Mouse (Mus musculus) c-Kit-positive CD71-positive TER-119-negative erythroid progenitor cells, embryonic 14.5 days (primary cell): ENCODE measurements around the gene Fam129a.

ENCODE experiments used
- DNase-seq: peaks from one replicate; pipeline ENCODE4 v3.0.0-alpha.2; 2013; ENCODE audit warnings: low read depth

The Fam129a gene

DNA sequence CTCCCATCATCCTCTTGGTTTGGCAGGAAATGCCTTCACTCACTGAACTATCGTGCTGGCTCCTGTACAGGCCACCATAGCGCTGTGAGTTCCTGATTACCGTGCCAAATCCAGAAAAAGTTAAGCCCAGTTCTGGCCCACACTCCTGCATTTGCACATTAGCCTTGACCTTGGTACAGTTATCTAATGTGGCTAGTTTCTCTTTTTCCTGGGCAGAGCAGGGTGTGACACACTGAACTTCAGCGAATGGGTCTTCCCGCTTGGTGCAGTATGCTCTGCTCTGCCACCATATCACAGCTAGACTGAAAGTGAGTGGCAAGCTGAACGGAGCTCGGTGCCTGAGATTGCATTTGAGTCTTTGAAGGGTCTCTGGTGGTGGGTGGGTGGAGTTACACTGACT is 128.4 kb downstream of the Fam129a start:
- no peak for DNase-seq

DNA sequence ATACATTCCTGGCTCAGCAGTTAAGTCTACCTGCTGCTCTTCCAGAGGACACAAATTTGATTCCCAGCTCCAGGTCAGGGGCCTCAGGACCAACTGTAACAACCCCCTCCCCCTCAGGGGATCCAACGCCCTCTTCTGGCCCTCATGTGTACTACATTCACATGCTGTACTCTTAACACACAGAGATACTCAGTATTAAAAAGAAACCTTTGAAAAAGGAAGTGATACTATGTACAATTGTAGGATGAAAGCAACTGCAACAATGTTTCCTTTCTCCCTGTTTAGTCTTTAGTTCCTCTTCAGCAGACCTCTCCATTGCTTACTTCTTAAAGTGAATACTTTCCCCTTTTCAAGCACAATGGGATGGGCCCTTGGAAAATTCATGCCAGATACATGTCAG is 131.8 kb downstream of the Fam129a start:
- DNase-seq, result no peak

DNA sequence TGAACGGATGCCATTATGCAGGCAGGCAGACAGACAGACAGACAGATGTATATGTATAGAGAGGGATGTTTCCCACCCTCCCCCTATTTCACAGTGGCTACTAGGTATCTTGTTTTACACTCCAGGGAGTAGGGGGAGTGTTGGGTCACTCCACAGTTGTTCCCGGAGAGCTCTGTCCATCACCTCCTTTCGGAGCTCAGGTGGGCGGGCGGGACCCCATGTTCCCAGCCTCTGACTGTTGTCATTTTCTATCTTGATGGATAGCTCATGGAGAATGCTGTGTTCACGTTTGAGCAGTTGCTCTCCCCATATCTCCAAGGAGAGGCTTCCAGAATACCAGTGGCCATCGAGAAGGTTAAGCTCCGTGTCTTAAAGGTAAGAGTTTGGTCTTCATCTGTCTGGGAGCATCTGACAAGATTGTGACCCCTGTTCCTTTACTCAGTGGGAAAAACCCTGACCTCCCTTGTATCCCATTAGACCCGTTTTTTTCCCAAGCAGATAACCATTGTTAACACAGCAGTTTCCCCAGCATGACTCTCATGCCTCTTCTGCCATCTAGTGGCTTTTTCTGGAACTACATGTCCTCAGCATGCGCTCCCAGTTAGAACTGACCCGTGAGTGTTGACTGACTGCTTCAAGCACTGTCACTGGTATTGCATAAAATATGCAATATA is 134.9 kb downstream of the Fam129a start:
- peak; percentile 67 for DNase-seq

- no peak for DNase-seq
Measured at GRCm38 (mm10) chr1:151706397-151706752, 135.4 kb downstream of the Fam129a start.

DNA sequence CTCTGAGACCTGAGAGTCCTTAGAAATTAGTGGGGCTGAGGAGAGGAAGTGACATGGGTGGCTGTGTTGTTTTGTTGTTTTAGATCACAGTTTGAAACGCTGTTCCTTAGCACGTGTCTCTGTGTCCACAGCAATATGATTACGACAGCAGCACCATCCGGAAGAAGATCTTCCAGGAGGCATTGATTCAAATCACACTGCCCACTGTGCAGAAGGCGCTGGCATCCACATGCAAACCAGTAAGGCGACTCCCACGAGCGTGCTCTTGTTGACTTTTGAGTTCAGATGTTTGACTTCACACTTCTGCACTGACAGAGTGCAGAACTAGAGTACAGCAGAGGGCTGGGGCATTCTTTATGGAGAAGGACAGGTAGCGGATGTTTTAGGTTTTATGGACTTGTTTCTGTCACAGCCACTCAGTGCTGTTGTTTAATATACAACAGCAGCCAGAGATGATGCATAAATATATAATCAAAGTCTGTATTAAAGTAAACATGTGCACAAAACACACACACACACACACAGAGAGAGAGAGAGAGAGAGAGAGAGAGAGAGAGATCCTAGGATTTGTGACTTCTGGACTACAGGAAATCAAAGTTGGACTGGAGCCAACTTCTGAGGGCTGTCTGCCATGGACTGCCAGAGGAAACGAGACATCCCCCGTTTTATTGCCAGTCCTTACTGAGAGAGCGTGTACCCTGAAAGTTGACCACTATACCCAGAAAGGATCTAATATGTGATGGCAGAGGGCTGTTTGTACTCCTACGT is 138.2 kb downstream of the Fam129a start:
- DNase-seq, result no peak

GRCm38 (mm10) chr1:151709734-151710022 is 138.7 kb downstream of the Fam129a start:
- DNase-seq, result no peak

DNA sequence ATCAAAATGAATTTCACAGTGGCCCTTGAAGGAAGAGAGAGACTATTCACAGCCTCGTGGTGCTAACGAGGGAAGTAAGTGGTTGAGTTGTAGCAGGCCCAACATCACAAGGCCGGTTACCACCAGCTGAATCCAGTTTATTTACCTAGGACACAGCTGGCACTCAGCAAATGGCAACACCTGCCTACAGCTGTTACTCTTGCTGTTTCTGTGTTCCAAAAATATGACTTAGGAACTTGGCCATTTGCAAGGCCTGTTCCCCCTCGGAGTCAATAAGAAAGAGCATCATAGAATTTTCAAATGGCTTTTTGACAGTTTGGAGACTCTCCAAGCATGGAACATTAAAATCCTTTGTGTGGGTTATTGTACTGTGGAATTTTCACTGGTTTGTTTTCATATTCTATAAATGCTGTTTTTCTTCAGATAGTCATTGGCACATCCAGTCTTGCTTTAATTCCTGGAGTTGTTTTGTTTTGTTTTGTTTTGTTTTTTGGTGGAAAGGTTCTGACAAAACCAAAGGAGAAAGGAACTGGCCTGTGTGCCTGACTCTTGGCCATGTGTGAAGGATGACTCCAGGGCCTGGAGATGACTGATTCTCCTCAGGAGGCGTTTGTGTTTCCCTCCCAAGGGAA is 139.6 kb downstream of the Fam129a start:
- DNase-seq, result no peak

DNA sequence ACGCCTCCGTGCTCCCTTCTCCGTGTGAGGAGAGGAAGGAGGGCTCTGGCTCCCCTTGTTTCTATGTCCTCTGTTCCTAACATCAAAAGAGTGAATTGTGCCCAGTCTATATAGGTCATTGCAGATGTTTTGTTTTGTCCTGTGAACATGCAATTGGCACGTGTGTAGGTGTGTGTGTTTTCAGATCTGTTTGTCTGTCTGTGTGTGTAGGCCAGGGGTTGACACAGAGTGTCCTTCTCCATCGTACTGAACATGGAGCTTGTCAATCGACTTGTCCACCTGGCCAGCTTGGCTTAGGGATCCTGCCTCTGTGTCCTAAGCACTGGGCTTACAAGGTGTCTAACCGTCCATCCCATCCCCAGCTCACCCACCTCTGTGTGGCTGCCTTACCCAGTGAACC is 140.1 kb downstream of the Fam129a start:
- DNase-seq, result no peak

DNA sequence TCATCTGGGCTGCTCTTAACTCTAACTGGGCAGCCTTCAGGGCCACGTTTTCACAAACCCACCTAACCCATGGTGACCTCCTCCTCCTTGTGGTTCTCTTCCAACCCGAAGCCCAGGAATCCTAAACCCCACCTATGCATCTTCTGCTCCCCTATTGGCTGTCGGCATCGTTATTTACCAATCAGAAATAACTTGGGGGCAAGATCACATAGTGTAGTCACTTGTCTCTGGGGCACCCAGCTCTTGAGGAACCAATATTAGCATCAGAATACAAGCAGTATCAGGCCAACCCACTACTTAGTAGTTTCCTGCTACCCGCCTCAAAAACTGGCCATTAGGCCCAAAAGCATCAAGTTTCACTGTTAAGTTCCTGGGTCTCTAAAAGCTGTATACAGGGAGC is 141.7 kb downstream of the Fam129a start:
- DNase-seq, result no peak

GRCm38 (mm10) chr1:151713622-151714021 is 142.6 kb downstream of the Fam129a start:
- DNase-seq, result no peak

GRCm38 (mm10) chr1:151716024-151716710 is 145.2 kb downstream of the Fam129a start:
- no peak for DNase-seq

- DNase-seq, result no peak
Measured at GRCm38 (mm10) chr1:151717624-151718023, 146.6 kb downstream of the Fam129a start.

DNA sequence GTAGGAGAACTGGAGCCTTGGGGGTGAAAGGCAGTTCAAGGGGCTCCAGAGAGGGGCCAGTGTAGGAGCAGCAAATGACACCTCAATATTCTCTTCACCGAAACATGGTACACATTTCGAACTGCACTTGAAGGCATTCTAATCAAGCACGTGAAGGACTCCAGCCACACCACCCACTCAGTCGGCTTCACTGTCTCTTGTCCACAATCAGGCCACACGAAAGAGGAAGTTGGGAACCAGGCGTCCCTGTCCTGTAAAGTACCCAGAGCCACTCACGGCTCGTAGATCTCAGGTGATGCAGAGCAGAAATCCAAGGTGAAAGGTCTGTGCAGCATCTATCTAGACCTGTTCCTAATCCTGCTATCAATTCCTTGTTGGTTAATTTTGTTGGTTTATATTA is 147.6 kb downstream of the Fam129a start:
- no peak for DNase-seq

GRCm38 (mm10) chr1:151719911-151720310 is 148.9 kb downstream of the Fam129a start:
- no peak for DNase-seq

GRCm38 (mm10) chr1:151720566-151720965 is 149.6 kb downstream of the Fam129a start:
- DNase-seq, result no peak

DNA sequence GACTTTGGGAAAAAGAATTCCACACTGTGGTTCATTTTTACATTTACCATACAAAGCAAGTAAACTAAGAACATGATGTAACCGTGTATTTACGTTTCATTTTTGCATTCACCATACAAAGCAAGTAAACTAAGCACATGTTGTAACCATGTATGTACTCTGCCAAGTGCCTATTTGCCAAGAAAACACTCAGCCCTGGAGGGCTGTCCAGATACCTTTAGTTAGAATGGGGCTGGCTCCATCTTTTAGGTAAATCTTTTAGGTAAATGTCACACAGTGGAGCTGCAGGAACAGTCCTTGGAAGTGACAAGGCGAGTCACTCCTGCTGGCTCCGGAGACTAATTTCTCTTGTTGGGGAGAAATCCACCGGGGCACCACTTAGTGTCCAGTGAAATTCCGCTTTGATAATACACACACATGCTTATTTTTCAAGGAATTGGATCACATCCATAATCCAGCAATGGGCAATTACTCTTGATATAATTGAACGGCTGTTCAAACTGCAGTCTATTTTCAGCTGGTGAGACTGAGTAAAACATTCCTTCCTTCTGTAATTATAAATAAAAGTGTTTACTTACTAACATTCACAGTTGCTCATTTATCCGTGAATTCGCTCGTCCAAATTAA is 150.5 kb downstream of the Fam129a start:
- no peak for DNase-seq

- no peak for DNase-seq
Measured at GRCm38 (mm10) chr1:151723771-151724170, 152.8 kb downstream of the Fam129a start.

- no peak for DNase-seq
Measured at GRCm38 (mm10) chr1:151725590-151725989, 154.6 kb downstream of the Fam129a start.

GRCm38 (mm10) chr1:151726358-151726757 is 155.4 kb downstream of the Fam129a start:
- no peak for DNase-seq

DNA sequence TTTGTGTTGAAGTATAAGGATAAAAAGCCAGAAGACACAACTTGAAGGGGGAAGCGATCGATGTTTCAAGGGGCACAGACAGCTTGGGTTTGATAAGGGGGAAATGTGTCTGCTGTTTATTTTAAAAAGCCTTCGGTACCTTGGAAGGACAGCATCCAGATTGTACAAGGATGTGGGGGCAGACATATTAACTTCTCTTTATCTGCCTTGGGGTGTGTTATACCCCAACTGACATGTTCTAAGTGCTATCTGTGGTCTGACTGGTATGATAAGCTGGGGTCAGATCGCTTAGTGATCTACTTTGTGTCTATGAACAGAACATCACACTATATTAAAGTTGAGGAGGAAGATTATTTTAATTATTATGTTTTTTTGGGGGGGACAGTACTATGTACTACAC is 157.2 kb downstream of the Fam129a start:
- DNase-seq, result no peak

GRCm38 (mm10) chr1:151737146-151737545 is 166.2 kb downstream of the Fam129a start:
- no peak for DNase-seq

- no peak for DNase-seq
Measured at GRCm38 (mm10) chr1:151741199-151741621, 170.2 kb downstream of the Fam129a start.
